In genomic region chr12:75904068-75904467, GRCm38 (mm10) we compare ENCODE assay signal across 16 mouse cellular contexts.
"Had no signal": no experiment of that assay in that cellular context is flagged by ENCODE, and none has a peak within 500 bp of the region (broad histone marks: within the 10 kb centered on the region; RNA-seq: fewer than 3 reads in every experiment).

No protein-coding gene starts in this region.

- H3K4me3 ChIP-seq: neural tube, embryonic 13.5 days; neural tube, embryonic 15.5 days; stomach, embryonic 15.5 days had no signal

- H3K9ac ChIP-seq: neural tube, embryonic 13.5 days; neural tube, embryonic 15.5 days; stomach, embryonic 15.5 days had no signal

- H3K27ac ChIP-seq: neural tube, embryonic 13.5 days; neural tube, embryonic 15.5 days; stomach, embryonic 15.5 days; stomach, postnatal 0 days had no signal

- H3K4me1 ChIP-seq: neural tube, embryonic 13.5 days; neural tube, embryonic 15.5 days; stomach, embryonic 15.5 days had no signal

- H3K27me3 ChIP-seq: neural tube, embryonic 13.5 days; neural tube, embryonic 15.5 days; stomach, embryonic 15.5 days had no signal

- DNase-seq: retina, postnatal 1 day; right cerebral cortex, adult 18-20 months; right cerebral cortex, postnatal 14 days; right cerebral cortex, postnatal 25 days; right cerebral cortex, postnatal 4 days; spleen, adult 18-20 months; thymus, adult 18-20 months; thymus, adult 2 months; thymus, postnatal 14 days; thymus, postnatal 25 days; thymus, postnatal 36 days; thymus, postnatal 4 days had no signal
